Mouse (Mus musculus): ENCODE data around the gene Cacna1c.

DNA sequence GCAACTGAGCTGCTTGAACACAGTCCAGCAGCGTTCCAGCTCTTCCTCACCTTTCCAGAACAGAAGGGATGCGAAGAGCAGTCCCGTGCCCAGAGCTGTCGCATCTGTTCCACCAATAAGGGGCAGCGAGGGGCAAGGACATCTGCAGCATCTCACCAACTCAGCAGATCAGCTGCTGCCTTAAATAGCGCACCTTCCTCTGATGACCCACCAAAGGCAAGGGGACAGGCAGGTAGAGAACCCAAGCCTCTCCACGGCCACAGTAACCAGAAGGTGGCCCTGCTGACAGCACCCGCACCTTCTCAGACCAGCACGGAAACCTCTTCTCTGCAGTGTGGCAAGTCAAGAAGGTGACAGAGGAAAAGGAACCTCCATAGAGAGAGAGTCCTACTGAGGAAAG is 131.8 kb downstream of the Cacna1c start:
- TF ChIP-seq CTCF (IDR thresholded peaks at IDR 0.05; ENCODE audit: low read depth), result no peak
- no peak for TF ChIP-seq EP300 (IDR thresholded peaks at IDR 0.05; ENCODE audit: low read depth)

All from liver, postnatal 0 days (tissue).